Mouse (Mus musculus) testis, adult 2 months (tissue): ENCODE measurements around the gene Fam196b.

ENCODE experiments used
- CTCF ChIP-seq: fragments of 200-500 bp; IDR thresholded peaks from 2 replicates; pipeline ENCODE4 v1.5.1; 2012; ENCODE audit warnings: low read depth, mild to moderate bottlenecking, inconsistent platforms, low read length, moderate library complexity; ENCODE audit not compliant: control insufficient read depth, insufficient read depth, insufficient replicate concordance
- POLR2A ChIP-seq: fragments of 200-500 bp; IDR thresholded peaks from 2 replicates; pipeline ENCODE4 v1.6.1; 2012; ENCODE audit warnings: low read depth, mild to moderate bottlenecking, inconsistent platforms, low read length, moderate library complexity; ENCODE audit not compliant: control insufficient read depth

GRCm38 (mm10) chr11:34356109-34356508, 41.5 kb downstream of the Fam196b start:
- no peak for TF ChIP-seq CTCF
- no peak for TF ChIP-seq POLR2A
